Mouse (Mus musculus): ENCODE measurements around the gene Mrps26. TPM values are rescaled to one million over a fixed set of nuclear protein-coding genes. Genes with fewer than 3 reads are reported as not detected.
"Not testable (repeated sequence)": the region's sequence is repeated elsewhere in the genome, so short reads cannot be mapped to it uniquely, and the experiment has no call there.

Mrps26 gene
- total RNA-seq, 2 experiments from 2014 or later, result 71.0 to 75.4 TPM

DNA sequence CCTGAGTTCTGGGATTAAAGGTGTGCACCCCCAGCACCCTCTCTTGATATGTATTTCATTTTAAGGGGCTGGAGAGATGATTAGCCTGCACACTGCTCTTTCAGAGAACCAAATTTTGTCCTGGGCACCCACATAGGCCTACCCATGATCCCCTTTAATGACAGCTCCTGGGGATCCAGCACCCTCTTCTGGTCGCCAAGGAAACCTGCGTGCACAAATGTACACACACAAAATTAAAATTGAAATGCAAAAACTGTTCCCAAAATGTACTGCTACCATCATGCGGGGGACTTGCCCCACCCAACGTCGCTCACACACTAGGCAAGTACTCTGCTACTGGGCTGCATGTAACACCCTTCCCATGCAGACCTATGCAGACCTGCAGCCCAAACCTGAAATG is 11.4 kb downstream of the Mrps26 start:
- no peak for DNase-seq (ENCODE audit: low spot score in 2 of 2)

DNA sequence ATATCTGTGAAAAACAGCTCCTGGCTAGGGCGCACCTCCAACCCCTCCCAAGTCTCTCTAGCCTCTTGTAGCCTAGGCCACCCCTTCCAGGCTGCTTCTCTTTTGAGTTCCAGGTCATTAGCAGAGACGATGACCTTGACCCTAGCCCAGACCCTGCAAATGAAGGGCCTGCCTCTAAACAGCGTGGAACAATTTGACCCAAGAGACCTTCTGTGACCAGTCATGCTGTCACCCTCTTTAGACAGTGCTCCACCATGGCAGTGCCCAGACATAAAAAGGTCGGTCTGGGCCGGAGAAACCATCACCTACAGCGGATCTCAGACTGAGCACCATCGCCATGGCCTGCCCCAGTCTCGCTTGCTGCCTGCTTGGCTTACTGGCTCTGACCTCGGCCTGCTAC is 12.3 kb downstream of the Mrps26 start, which contains the start of gene Oxt:
Oxt (plus strand) TSS at position 301 of the 400 bp plus-strand sequence.
- DNase-seq (ENCODE audit: low spot score in 2 of 2), result no peak

DNA sequence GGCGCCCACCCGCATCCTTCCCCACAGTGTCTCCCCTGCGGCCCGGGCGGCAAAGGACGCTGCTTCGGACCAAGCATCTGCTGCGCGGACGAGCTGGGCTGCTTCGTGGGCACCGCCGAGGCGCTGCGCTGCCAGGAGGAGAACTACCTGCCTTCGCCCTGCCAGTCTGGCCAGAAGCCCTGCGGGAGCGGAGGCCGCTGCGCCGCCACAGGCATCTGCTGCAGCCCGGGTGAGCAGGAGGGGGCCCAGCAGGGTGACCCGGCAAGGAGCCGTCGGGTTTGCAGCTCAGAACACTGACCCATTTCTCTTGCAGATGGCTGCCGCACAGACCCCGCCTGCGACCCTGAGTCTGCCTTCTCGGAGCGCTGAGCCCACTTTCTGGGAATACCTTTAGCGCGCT is 13.0 kb downstream of the Mrps26 start:
- DNase-seq (ENCODE audit: low spot score in 2 of 2), result not testable (repeated sequence)

DNA sequence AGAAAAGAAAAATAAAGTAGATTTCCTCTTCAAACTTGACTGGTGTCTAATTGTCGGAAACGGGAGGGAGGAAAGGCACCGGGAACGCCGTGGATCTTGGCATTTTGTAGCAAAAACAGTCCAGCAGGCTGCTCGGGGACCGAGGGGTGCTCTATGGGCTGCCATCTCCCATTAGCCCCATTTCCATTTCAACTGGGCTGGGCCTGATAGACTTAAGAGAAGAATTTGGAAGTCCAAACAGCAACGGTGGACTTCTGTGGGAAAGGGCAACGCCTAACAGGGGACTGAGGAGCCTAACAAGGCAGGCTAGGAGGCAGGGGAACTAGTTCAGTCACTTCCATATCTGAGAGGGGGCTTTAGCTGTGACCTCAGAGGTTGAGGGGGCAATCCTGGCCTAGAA is 13.5 kb downstream of the Mrps26 start:
- DNase-seq (ENCODE audit: low spot score in 2 of 2), result no peak

DNA sequence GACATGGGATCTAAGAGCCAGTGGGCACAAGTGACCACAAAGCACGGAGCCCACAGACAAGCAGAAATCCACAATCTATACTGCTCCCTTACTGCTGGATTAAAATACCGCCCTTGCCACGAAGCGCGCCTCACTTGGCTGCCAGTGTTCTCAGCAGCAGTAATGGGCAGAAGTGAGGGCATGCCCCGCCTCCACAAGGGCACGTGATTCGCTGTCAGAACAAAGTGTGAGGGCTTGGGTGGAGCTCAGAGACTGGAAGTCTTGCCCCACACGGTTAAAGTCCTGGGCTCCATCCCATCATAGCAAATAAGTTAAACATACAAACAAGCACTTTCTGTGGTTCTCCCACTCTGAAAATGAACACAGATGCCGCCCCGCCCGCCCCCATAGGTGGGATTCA is 14.1 kb downstream of the Mrps26 start:
- DNase-seq (ENCODE audit: low spot score in 2 of 2), result peak in 1 of 2 experiments; percentile 36

DNA sequence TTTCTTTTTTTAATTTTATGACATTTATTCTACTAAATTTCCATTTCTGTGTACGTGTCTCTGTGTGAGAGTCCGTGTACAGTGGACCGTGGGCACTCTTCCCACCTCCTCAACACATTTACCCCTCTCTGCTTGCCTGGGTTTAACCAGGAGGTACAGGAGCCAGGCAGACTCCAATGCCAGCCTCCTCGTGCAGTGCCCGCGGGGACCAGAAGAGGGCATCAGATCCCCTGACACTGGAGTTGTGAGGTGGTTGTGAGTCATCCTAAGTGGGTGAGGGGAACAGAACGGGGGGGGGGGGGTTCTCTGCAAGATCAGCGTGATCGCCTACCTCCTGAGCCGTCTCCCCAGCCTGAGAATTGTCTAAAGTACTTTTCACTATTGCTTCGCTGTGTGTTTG is 14.6 kb downstream of the Mrps26 start:
- peak; percentile 78 to 82 for DNase-seq (ENCODE audit: low spot score in 2 of 2)

DNA sequence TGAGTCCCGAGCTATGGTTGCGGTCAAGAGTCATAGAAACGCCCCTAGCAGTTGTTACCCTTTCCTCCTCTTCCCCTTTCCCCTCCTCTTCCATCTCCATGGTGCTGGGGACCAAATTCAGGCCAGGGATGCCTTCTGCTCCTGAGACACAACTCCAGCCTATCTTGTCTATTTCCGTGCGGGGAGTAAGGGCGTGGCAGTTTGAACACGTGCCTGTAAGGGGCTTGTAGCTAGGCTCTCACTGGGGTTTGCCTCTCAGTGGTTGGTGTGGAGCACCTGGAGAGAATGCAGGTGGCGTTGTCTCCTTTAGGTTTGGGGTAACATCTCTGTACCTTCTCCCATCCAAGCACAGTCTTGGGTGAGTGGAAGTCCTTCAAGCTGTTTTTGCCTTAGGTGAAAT is 16.2 kb downstream of the Mrps26 start:
- DNase-seq (ENCODE audit: low spot score in 2 of 2), result no peak

DNA sequence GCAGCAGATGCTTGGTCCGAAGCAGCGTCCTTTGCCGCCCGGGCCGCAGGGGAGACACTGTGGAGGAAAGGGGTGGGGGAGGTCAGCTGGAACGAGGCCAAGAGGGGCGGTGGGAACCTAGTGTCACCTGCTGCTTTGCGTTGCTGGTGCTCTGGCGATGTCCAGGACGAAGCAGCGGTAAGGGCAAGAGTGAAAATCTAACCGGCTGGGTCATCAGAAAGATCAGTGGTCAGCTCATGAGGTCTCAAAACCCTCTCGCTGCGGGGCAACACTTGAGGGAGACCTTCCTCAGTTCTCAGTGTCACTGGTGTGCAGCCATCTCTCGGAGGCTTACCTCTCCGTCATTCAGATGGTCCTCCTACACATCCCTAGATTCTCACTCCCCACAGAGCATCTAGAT is 17.7 kb downstream of the Mrps26 start:
- DNase-seq (ENCODE audit: low spot score in 2 of 2), result no peak

DNA sequence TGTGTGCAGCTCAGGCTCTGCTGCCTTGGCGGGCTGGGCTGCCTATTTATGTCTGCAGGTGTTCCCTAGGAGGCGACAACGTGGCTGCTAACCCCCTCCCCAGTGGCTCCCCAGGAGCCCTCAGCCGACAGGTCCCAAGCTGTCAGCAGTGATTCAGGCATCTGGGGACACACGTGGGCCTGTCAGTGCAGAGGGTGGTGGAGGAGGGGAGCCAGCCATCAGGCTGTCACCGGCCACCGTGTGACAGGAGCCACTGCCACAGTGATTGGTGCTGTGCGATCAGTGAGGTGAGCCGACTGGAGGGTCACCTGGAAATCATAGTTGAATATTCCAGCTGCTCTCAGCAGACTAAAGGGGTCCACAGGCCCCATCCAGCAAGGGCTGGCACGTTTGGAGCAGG is 19.0 kb downstream of the Mrps26 start, which contains the start of gene Avp:
Avp (minus strand) TSS at position 3 of the 400 bp plus-strand sequence.
- no peak for DNase-seq (ENCODE audit: low spot score in 2 of 2)

DNA sequence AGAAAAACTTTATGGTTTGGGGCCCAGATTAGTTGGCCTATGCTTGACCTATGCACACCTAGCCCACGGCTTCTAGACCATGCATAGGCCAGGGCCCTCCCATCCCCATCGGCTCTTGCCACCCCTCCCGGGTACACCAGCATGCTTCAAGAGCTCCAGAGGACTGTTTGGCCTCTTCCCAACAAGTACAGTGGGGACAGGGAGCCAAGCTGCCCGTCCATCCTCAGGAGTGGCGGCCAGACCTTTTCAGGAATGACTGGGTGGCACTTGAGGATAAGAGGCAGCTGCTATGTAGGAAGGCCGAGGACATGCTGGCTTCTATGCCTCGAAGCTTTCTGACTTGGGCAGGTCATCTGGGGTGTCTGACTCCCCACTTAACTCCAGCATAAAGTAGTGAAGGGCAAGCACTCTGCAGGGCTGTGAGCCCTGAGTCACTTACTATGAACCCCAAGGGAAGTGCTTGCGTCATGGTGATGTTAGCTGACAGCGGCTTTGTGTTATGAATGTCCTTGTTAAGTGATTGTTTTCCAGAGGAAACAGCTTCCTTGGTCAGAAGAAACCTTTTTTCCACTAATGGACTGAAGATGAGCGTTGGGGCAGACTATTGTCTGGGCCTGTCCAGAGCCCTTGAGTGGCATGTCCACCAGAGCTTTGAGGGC is 20.5 kb downstream of the Mrps26 start:
- no peak for DNase-seq (ENCODE audit: low spot score in 2 of 2)

DNA sequence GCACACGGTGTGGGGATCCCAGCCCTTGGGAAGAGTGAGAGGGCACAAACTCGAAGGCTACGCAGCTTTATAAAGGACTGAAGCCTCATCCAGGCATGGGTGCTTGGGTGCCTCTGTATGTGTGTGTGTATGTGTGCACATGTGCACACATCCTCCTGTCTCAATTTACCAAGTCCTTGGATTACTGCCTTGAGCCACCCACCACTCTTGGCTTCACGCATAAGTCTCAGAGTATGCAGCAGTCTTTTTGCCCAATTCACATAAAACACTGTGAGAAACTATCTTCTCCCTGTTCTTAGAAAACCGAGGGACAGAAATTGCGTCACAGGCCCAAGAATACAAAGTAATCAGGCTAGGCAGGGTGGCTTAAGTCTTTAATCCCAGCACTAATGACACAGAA is 22.5 kb downstream of the Mrps26 start:
- peak; percentile 40 to 51 for DNase-seq (ENCODE audit: low spot score in 2 of 2)

DNA sequence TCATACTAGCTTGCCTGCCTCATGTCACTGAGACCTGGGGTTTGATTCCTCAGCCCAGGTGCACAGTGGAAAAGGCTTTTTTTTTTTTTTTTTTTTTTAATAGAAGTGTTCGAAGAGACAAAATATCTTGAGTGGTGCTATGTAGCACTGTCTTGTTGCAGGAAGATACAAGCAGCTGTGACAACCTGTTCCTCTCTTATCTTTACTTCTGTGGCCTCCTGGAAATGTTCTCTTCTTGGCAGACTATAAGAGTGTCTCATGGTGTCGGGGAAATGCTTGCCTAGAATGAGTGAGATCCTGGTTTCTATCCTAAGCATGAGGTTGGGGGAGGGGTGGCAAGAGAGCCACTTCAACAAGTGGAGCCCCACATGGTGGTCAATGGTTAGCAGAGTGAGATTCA is 24.8 kb downstream of the Mrps26 start:
- DNase-seq (ENCODE audit: low spot score in 2 of 2), result no peak

DNA sequence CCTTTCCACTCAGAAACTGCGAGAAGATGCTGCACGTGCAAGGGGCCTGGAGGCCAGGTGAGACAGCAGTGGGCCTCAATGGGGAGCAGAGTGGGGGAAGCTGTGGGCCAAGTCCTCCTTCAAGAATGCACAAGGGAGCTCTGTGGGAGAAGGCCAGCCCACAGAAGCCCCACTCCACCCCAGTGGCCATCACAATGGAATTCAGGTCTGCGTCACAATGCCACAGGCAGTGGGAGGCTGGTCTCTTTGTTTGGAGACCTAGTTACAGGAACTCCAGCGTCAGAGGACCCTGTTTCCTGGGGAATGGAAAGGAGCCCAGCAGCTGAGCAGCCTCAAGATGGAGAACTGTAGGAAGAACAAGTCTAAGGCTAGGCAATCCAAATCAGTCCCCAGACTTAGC is 25.6 kb downstream of the Mrps26 start:
- DNase-seq (ENCODE audit: low spot score in 2 of 2), result no peak

DNA sequence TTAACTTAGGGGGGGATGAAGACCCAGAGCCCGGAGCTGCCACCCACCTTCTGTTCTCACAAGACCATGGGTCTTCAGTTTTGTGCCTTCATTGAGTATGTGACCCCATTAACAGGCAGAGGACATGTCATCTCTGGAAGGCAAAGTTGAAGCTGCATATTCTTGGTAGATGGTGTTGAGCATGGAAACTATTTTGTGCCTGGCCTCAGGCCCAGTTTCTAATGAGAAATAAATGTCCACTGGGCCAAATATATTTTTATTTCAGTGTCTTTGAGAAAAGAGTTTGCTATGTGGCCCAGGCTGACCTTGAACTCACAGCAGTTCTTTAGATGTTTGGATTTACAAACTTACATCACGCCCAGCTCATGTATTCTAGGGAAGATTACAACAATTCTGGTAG is 26.2 kb downstream of the Mrps26 start:
- no peak for DNase-seq (ENCODE audit: low spot score in 2 of 2)

DNA sequence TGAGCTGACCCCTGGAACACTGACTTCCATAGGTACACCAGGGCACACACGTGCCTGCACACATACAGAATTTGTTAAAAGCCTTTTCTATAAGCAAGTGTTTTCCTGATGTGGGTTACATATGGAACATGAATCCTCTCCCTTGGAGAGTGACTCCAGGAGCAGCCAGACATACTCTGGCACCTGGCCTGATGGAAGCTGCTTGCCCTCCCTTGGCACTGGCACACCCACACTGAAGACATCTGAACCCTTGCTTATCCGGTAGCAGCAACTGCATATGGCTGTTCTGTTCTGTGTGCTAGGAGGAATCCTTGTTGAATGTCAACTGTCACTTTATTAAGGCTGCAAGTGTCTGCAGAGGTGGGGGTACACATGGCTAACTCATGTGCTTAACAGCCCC is 27.5 kb downstream of the Mrps26 start:
- DNase-seq (ENCODE audit: low spot score in 2 of 2), result no peak

DNA sequence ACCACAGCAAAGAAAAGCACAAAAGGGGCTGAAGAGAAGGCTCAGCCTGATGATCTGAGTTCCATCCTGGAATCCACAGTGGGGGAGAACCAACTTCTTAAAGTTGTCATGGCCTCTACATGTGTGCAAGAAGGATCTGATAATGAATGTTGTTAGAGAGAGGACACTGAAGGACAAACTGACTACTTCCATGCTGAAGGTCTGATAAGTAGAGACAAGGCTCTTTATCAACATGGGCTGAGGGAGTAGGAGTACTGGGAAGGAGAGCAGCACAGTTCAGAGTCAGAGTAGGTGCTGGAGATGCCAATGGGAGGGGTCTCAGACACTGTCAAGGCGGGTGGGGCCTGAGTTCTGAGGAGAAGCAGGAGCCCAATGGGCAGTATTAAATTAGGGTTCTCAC is 32.1 kb downstream of the Mrps26 start:
- no peak for DNase-seq (ENCODE audit: low spot score in 2 of 2)

DNA sequence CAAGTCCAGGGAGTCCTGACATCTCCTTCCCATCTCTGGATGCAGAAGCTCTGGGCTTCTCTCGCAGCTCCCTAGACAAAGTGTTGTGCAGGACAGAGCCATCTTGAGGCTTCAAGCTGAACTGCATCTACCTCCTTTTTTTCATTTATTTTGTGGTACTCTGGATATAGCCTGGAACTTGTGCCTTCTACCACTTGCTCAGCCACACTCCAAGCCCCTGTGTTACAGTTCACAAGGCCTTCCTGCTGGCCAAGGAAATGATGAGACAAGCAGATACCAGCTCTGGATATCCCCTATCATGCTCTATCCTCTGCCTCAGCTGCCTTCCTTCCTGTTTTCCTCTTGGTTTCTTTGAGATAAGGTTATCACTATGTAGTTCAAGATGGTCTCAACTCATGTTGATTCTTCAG is 34.1 kb downstream of the Mrps26 start:
- peak in 1 of 2 experiments; percentile 53 for DNase-seq (ENCODE audit: low spot score in 2 of 2)

DNA sequence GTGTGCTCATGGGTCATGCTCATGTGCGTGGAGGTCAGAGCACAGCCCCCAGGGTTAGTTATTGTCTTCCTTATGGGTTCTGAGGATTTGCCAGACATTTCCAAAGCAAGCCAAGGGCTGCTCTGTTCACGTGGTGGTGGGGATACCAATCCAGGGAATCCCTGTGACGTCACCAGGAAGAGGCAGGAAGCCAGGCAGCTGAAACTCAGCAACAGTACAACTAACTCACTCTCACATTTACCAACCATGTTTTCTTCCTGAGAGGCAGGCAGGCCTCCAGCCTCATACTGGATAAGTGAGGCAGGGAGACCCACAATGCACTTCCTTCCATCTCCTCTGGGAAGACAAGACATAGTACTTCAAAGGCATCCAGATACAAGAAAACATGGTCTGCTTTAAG is 34.9 kb downstream of the Mrps26 start:
- DNase-seq (ENCODE audit: low spot score in 2 of 2), result no peak

DNA sequence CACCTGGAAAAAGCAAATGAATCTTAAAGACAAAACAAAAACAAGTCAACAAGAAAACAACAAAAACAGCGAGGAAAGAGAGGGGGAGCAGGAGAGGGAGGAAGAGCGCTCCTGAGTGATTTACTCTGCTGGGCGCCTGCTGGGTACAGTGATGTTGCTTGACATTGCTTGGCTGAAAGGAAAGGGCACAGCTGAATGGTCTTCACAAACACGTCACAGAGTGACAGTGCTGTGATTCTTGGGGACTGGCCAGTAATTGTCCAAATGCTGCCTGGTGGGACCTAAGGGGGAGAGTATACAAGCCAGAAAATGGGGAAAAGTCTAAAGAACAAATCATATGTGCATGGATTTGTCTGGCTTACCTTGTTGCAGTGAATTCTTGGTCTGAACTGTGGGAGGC is 38.7 kb downstream of the Mrps26 start:
- no peak for DNase-seq (ENCODE audit: low spot score in 2 of 2)

DNA sequence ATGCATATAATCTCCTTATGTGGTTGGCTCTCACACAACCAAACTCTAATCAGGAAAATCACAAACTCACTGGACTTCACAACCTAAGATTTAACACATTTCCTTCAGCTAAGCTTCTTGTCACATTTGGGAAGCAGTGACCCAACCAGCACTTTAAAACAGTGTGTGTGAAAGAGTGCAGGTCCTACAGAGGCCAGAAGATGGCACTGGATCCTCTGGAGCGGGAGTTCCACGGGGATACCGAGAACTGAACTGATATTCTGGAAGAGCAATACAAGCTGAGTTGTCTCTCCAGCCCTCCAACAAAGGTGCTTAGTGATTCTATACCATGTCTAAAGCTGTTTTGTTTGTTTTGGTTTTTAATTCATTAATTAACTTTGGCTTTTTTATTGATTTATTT is 49.5 kb downstream of the Mrps26 start:
- no peak for DNase-seq (ENCODE audit: low spot score in 2 of 2)

Data from left cerebral cortex, adult 18-20 months (tissue).